ENCODE assay signal across 24 mouse cellular contexts in the genomic region with DNA sequence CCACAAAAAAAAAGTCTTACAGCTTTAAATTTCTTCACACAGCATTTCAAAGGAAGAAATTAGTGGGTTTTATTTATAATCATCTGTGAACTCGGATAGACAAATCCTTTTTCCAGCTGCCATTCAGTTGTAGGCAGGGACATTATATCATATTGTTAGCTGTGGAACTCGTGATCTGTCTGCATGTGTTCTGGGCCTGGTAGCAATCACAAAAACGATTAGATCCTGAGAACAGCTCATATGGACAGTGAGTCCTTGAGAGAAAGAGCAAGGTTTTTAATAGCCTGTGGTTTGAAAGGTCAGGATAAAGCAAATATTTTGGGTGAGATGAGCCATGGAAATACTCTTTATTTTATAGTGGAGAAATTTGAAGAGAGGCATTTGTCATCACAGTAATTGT.
A peak's percentile ranks its signal among the peaks of the same experiment; 100 is the strongest.
DNase-seq lines count a peak whose midpoint lies in the region; ATAC-seq and TF ChIP-seq lines count a peak whose summit lies in the region.
"Had no signal": no experiment of that assay in that cellular context is flagged by ENCODE, and none has a peak within 500 bp of the region (broad histone marks: within the 10 kb centered on the region; RNA-seq: fewer than 3 reads in every experiment).

No protein-coding gene starts in this region.

- H3K27ac ChIP-seq in embryonic facial prominence, embryonic 11.5 days (replicated peaks; ENCODE audit: low read depth, low read length): no peak overlapping the region
- H3K27ac ChIP-seq in embryonic facial prominence, embryonic 10.5 days (replicated peaks): no peak overlapping the region
- peak overlapping the region; percentile 73 for H3K27ac ChIP-seq in heart, embryonic 15.5 days
- H3K27ac ChIP-seq in heart, embryonic 11.5 days (ENCODE audit: low read depth, low read length): no peak overlapping the region
- peak overlapping the region; percentile 57; the same call in 1 of the 2 replicates for H3K27ac ChIP-seq in kidney, postnatal 0 days
- H3K27ac ChIP-seq: forebrain, embryonic 15.5 days; hindbrain, postnatal 0 days; limb, embryonic 12.5 days; liver, embryonic 12.5 days had no signal

- H3K36me3 ChIP-seq in embryonic facial prominence, embryonic 11.5 days (replicated peaks; ENCODE audit: control insufficient read depth, insufficient read depth, low read depth, low read length): no peaks in the 10 kb centered on the region
- no peaks in the 10 kb centered on the region for H3K36me3 ChIP-seq in embryonic facial prominence, embryonic 10.5 days (replicated peaks)
- H3K36me3 ChIP-seq in heart, embryonic 15.5 days: no peaks in the 10 kb centered on the region
- H3K36me3 ChIP-seq in heart, embryonic 11.5 days (ENCODE audit: control insufficient read depth, insufficient read depth, low read length): no peaks in the 10 kb centered on the region
- no peaks in the 10 kb centered on the region for H3K36me3 ChIP-seq in kidney, postnatal 0 days (ENCODE audit: insufficient read depth, low read length)
- no peaks in the 10 kb centered on the region for H3K36me3 ChIP-seq in myocyte (ENCODE audit: control insufficient read depth, insufficient read depth)
- H3K36me3 ChIP-seq: forebrain, embryonic 15.5 days; limb, embryonic 12.5 days; liver, embryonic 12.5 days had no signal

- WGBS in embryonic facial prominence, embryonic 11.5 days: 37% methylated on average over 3 of the region's 3 CpGs
- WGBS in embryonic facial prominence, embryonic 10.5 days: 51% methylated on average over 3 of the region's 3 CpGs
- 19% methylated on average over 3 of the region's 3 CpGs for WGBS in heart, embryonic 15.5 days
- WGBS in heart, embryonic 11.5 days (ENCODE audit: insufficient replicate concordance): 54% methylated on average over 3 of the region's 3 CpGs
- 26% methylated on average over 3 of the region's 3 CpGs for WGBS in kidney, postnatal 0 days

- H3K79me2 ChIP-seq in myocyte (ENCODE audit: control insufficient read depth, insufficient read depth): no peaks in the 10 kb centered on the region

- ATAC-seq in embryonic facial prominence, embryonic 11.5 days (replicated peaks; ENCODE audit: insufficient number of reproducible peaks, low FRiP score, low TSS enrichment, low read depth): no peak
- no peak for ATAC-seq in heart, embryonic 15.5 days (replicated peaks; ENCODE audit: insufficient number of reproducible peaks, insufficient read depth, low FRiP score, low read depth)
- no peak for ATAC-seq in heart, embryonic 11.5 days (replicated peaks; ENCODE audit: insufficient number of reproducible peaks, low FRiP score, low TSS enrichment)
- no peak for ATAC-seq in kidney, postnatal 0 days (replicated peaks; ENCODE audit: low FRiP score, low read depth)
- ATAC-seq: forebrain, embryonic 15.5 days; hindbrain, postnatal 0 days; liver, embryonic 12.5 days; midbrain, embryonic 16.5 days had no signal

- no peak for TF ChIP-seq CTCF in kidney, postnatal 0 days (IDR thresholded peaks at IDR 0.05; ENCODE audit: low read depth)

- no peak overlapping the region for H3K9ac ChIP-seq in embryonic facial prominence, embryonic 11.5 days (replicated peaks; ENCODE audit: low read length)
- no peak overlapping the region for H3K9ac ChIP-seq in heart, embryonic 15.5 days
- no peak overlapping the region for H3K9ac ChIP-seq in heart, embryonic 11.5 days (ENCODE audit: low read depth, low read length)
- no peak overlapping the region for H3K9ac ChIP-seq in kidney, postnatal 0 days (ENCODE audit: low read depth, low read length)
- H3K9ac ChIP-seq: forebrain, embryonic 15.5 days; limb, embryonic 12.5 days; liver, embryonic 12.5 days had no signal

- no peak for TF ChIP-seq POLR2A in myocyte (IDR thresholded peaks at IDR 0.05; ENCODE audit: insufficient read length, low read depth)

- H3K4me2 ChIP-seq in embryonic facial prominence, embryonic 11.5 days (ENCODE audit: low read depth, low read length): no peak overlapping the region
- H3K4me2 ChIP-seq in heart, embryonic 15.5 days: no peak overlapping the region
- H3K4me2 ChIP-seq in heart, embryonic 11.5 days: no peak overlapping the region
- H3K4me2 ChIP-seq in kidney, postnatal 0 days (ENCODE audit: low read length): no peak overlapping the region
- H3K4me2 ChIP-seq in myocyte (ENCODE audit: low read depth): peak overlapping the region; percentile 41
- H3K4me2 ChIP-seq: forebrain, embryonic 15.5 days; limb, embryonic 12.5 days; liver, embryonic 12.5 days had no signal

- H3ac ChIP-seq in myocyte (ENCODE audit: control insufficient read depth, insufficient read length): no peak overlapping the region

- no peak overlapping the region for H3K4me3 ChIP-seq in embryonic facial prominence, embryonic 11.5 days (ENCODE audit: low read depth, low read length)
- no peak overlapping the region for H3K4me3 ChIP-seq in embryonic facial prominence, embryonic 10.5 days
- H3K4me3 ChIP-seq in heart, embryonic 15.5 days: no peak overlapping the region
- no peak overlapping the region for H3K4me3 ChIP-seq in heart, embryonic 11.5 days (ENCODE audit: low read depth, low read length)
- no peak overlapping the region for H3K4me3 ChIP-seq in kidney, postnatal 0 days (replicated peaks; ENCODE audit: low read depth, low read length)
- no peak overlapping the region for H3K4me3 ChIP-seq in myocyte
- H3K4me3 ChIP-seq: forebrain, embryonic 15.5 days; limb, embryonic 12.5 days; liver, embryonic 12.5 days had no signal

- DNase-seq in embryonic facial prominence, embryonic 11.5 days (ENCODE audit: low spot score): peak; percentile 29
- DNase-seq in embryonic facial prominence, embryonic 10.5 days (ENCODE audit: low spot score): no peak
- peak; percentile 61 for DNase-seq in kidney, postnatal 0 days (ENCODE audit: low spot score)
- DNase-seq in kidney, postnatal 36 days: no peak
- DNase-seq in MN1 (ENCODE audit: low spot score): no peak
- DNase-seq: cerebellum, adult 8-10 months; gastrocnemius, postnatal 10 days; kidney, adult 18-20 months; kidney, postnatal 25 days; layer of hippocampus, postnatal 36 days; lung, adult 2 months; lung, postnatal 4 days; right cerebral cortex, adult 18-20 months; right cerebral cortex, postnatal 4 days; thymus, adult 18-20 months; thymus, postnatal 36 days had no signal

- H3K9me3 ChIP-seq in embryonic facial prominence, embryonic 11.5 days (replicated peaks; ENCODE audit: control insufficient read depth, low read length): no peaks in the 10 kb centered on the region
- no peaks in the 10 kb centered on the region for H3K9me3 ChIP-seq in embryonic facial prominence, embryonic 10.5 days
- no peaks in the 10 kb centered on the region for H3K9me3 ChIP-seq in heart, embryonic 15.5 days (replicated peaks)
- H3K9me3 ChIP-seq in heart, embryonic 11.5 days (replicated peaks; ENCODE audit: control insufficient read depth, low read length): no peaks in the 10 kb centered on the region
- H3K9me3 ChIP-seq in kidney, postnatal 0 days (replicated peaks; ENCODE audit: low read length): no peaks in the 10 kb centered on the region
- H3K9me3 ChIP-seq: forebrain, embryonic 15.5 days; limb, embryonic 12.5 days; liver, embryonic 12.5 days had no signal

- H3K4me1 ChIP-seq in embryonic facial prominence, embryonic 11.5 days (ENCODE audit: control insufficient read depth, insufficient read depth, low read length): no peaks in the 10 kb centered on the region
- peaks cover 15% of the 10 kb centered on the region for H3K4me1 ChIP-seq in embryonic facial prominence, embryonic 10.5 days
- peaks cover 15% of the 10 kb centered on the region for H3K4me1 ChIP-seq in heart, embryonic 15.5 days (replicated peaks)
- H3K4me1 ChIP-seq in heart, embryonic 11.5 days (ENCODE audit: control insufficient read depth, insufficient read depth, low read length): no peaks in the 10 kb centered on the region
- 0 out of 2 replicates have a peak, but pooled peaks cover 6% of the 10 kb centered on the region for H3K4me1 ChIP-seq in kidney, postnatal 0 days (replicated peaks; ENCODE audit: insufficient read depth, low read length)
- H3K4me1 ChIP-seq: forebrain, embryonic 15.5 days; limb, embryonic 12.5 days; liver, embryonic 12.5 days had no signal

- H3K27me3 ChIP-seq in embryonic facial prominence, embryonic 11.5 days (ENCODE audit: control insufficient read depth, insufficient read depth, low read length): no peaks in the 10 kb centered on the region
- H3K27me3 ChIP-seq in embryonic facial prominence, embryonic 10.5 days (replicated peaks; ENCODE audit: low read depth, poor library complexity, severe bottlenecking): no peaks in the 10 kb centered on the region
- no peaks in the 10 kb centered on the region for H3K27me3 ChIP-seq in heart, embryonic 15.5 days
- H3K27me3 ChIP-seq in heart, embryonic 11.5 days (ENCODE audit: control insufficient read depth, insufficient read depth, low read length): no peaks in the 10 kb centered on the region
- H3K27me3 ChIP-seq in kidney, postnatal 0 days (ENCODE audit: insufficient read depth, low read length): no peaks in the 10 kb centered on the region
- no peaks in the 10 kb centered on the region for H3K27me3 ChIP-seq in myocyte (ENCODE audit: control insufficient read depth, insufficient read depth, insufficient read length)
- H3K27me3 ChIP-seq: forebrain, embryonic 15.5 days; limb, embryonic 12.5 days; liver, embryonic 12.5 days had no signal

TF ChIP-seq in myocyte, 11 proteins besides CTCF, POLR2A, EP300 and RAD21:
- TF ChIP-seq SRF (IDR thresholded peaks at IDR 0.05; ENCODE audit: control insufficient read depth, insufficient read length, low read depth): no peak
- TF ChIP-seq MYOD1 (IDR thresholded peaks at IDR 0.05; ENCODE audit: control insufficient read depth in 1 of 3, insufficient read length in 2 of 3, low read depth in 2 of 3): no peak
- no peak for TF ChIP-seq CEBPB (IDR thresholded peaks at IDR 0.05; ENCODE audit: insufficient read depth, poor library complexity, severe bottlenecking)
- TF ChIP-seq TCF12 (IDR thresholded peaks at IDR 0.05; ENCODE audit: insufficient read depth, poor library complexity, severe bottlenecking): no peak
- no peak for TF ChIP-seq MAX (IDR thresholded peaks at IDR 0.05; ENCODE audit: low read depth)
- no peak for TF ChIP-seq E2F4 (IDR thresholded peaks at IDR 0.05; ENCODE audit: insufficient read depth)
- TF ChIP-seq TCF3 (IDR thresholded peaks at IDR 0.05; ENCODE audit: insufficient read length, low read depth): no peak
- no peak for TF ChIP-seq REST (IDR thresholded peaks at IDR 0.05; ENCODE audit: insufficient read depth, insufficient read length)

Comparison
In these comparisons a context has a peak if more than half of its experiments do, and no peak if none do; other contexts are left out.
1. DNase-seq: peak in embryonic facial prominence, embryonic 11.5 days (single experiment) and kidney, postnatal 0 days (single experiment); none in embryonic facial prominence, embryonic 10.5 days (single experiment), kidney, postnatal 36 days (0 of 2) and MN1 (single experiment).
2. H3K27ac ChIP-seq: peak in heart, embryonic 15.5 days (single experiment) and kidney, postnatal 0 days (single experiment); none in embryonic facial prominence, embryonic 11.5 days (single experiment), embryonic facial prominence, embryonic 10.5 days (single experiment) and heart, embryonic 11.5 days (single experiment).